Mouse (Mus musculus) CD4-positive, CD25-positive, alpha-beta regulatory T cell, adult 9 weeks (primary cell): Measurements from ENCODE around the gene Elp1. TPM values are rescaled to one million over a fixed set of nuclear protein-coding genes. Genes with fewer than 3 reads are reported as not detected.

ENCODE experiments used
- polyA plus RNA-seq: library from polyadenylated mRNA; unstranded; fragments of 100-300 nt; shearing (Covaris generic); gene quantifications from one replicate; pipeline ENCODE4 v1.2.1, GENCODE M21; 2017

Elp1 gene
- polyA plus RNA-seq = 41.6 TPM

GRCm38 (mm10) chr4:56801907-56802668, at the start of gene Elp1, which contains the start of gene Fam206a:
Gene Elp1, minus strand, starts transcription at chr4:56802331.
Gene Fam206a, plus strand, starts transcription at chr4:56802345.

DNA sequence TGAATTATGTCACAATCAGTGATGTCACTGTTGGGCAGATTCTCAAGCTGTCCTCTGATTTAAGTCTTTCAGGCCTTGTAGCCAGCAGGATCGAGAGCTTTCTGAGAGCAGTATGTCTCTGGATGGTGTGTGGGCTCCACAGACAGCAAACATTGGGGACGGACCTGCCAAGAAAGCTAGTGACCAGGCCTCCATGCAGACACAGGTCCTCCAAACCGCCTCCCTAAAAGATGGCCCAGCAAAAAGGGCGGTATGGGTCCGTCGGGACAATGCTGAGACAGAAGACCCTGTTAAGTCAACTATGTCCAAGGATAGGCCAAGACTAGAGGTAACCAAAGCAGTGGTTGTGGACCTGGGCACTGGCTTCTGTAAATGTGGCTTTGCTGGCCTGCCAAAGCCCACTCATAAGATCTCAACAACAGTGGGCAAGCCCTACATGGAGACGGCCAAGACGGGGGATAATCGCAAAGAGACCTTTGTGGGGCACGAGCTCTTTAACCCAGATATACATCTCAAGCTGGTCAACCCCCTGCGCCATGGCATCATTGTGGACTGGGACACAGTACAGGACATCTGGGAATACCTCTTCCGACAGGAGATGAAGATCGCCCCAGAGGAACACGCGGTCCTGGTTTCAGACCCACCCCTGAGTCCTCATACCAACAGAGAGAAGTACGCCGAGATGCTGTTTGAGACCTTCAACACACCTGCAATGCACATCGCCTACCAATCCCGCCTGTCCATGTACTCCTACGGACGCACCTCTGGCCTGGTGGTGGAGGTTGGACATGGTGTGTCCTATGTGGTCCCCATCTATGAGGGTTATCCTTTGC, 58.6 kb downstream of the Elp1 start, which contains the start of gene Actl7a:
Gene Actl7a, plus strand, starts transcription at position 51 of the 833 bp plus-strand sequence.

DNA sequence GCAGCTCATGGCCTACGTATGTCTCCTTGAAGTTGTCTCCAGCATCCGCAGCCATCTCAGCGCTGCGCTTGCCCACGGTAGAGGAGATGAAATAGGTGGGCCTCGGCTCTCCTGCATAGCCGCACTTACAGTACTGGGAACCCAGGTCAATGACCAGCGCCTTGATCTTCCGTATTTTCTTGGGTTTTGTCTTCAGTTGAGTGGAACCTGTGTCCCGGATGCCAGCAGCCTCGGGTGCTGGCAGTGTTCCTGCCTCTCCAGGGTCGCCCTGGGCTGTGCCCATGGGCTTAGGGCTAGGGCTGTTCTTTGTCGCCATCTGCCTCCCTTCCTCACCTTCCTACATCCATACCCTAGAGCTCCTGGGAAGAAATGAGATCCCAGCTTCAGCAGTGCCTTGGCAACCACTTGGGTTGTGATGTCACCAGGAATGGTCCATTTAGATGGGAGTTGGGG, 61.1 kb downstream of the Elp1 start, which contains the start of gene Actl7b:
Gene Actl7b, minus strand, starts transcription at position 403 of the 453 bp plus-strand sequence.

DNA sequence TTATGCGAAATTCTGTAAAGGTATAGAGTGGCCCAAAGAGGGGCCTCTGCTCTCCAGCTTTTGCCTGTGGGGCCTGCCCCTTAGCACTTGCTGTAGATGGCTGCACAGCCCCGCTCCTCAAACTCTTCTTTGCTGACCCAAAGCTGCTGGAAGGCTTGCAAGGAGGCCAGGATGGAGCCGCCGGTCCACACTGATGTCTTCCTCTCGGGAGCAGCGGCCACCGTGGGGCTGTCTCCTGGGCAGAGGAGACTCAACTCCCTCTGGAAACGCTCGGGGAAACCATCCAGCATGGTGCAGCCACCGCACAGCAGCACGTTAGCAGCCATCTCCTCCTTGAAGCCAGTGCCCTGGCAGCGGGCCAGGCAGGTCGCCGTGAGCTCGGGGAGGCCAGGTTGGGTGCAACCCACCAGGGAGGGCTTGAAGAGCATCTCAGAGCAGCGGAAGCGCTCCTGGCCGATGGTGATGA, 62.1 kb downstream of the Elp1 start, which contains the start of gene Gm26657:
Gene Gm26657, plus strand, starts transcription at position 51 of the 466 bp plus-strand sequence.

Other genes with a start within 250 kb of the Elp1 start
- gene Gm26657, start 62.3 kb downstream of the Elp1 start, polyA plus RNA-seq = not detected
- gene Actl7b, start 60.9 kb downstream of the Elp1 start, polyA plus RNA-seq = not detected
- gene Actl7a, start 58.9 kb downstream of the Elp1 start, polyA plus RNA-seq = not detected
- gene Fam206a, start within 50 bp of the Elp1 start, polyA plus RNA-seq = 25.7 TPM
- gene Ctnnal1, start 62.9 kb upstream of the Elp1 start, polyA plus RNA-seq = 1.9 TPM
- gene Tmem245, start 145.1 kb upstream of the Elp1 start, polyA plus RNA-seq = 2.7 TPM
- not detected for gene Frrs1l, start 188.1 kb upstream of the Elp1 start, polyA plus RNA-seq